Mouse (Mus musculus): ENCODE measurements around the gene Zbtb17.

GRCm38 (mm10) chr4:141466289-141466795 is 21.9 kb downstream of the Zbtb17 start:
- TF ChIP-seq CTCF (IDR thresholded peaks at IDR 0.05; ENCODE audit: insufficient read depth, low read depth, low read length) (no peak), POLR2A (IDR thresholded peaks at IDR 0.05; ENCODE audit: insufficient read depth, low read depth, low read length) (no peak)

Data from olfactory bulb, adult 2 months (tissue).